8 mouse cellular contexts compared by ENCODE assay signal in the genomic region with DNA sequence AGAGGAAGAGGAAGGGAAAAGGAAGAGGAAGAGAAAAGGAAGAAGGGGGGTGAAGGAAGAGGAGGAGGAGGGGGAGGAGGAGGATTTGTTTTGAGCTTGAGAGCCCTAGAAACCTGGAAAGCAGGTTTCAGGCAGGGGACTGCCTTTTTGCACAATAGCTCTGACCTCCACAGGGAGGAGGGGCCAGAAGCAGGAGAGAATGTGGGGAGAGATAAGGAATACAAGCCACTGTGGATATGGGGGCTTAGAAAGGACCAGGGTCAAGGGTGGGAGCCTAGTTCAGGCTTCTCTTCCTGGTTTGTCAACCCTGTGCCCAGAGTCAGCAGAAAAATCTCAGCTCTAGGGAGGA. TPM values are rescaled to one million over a fixed set of nuclear protein-coding genes. Genes with fewer than 3 reads are reported as not detected.
A peak's percentile ranks its signal among the peaks of the same experiment; 100 is the strongest.
DNase-seq lines count a peak whose midpoint lies in the region; ATAC-seq and TF ChIP-seq lines count a peak whose summit lies in the region.

No protein-coding gene starts in this region.

- DNase-seq in heart, adult 11 months: peak; percentile 91
- DNase-seq in heart, adult 8-10 months (ENCODE audit: low spot score): no peak
- peak; percentile 28 for DNase-seq in hindbrain, embryonic 11.5 days (ENCODE audit: low spot score)
- peak; percentile 86 for DNase-seq in midbrain, embryonic 11.5 days (ENCODE audit: low spot score, missing footprints)
- no peak for DNase-seq in right cerebral cortex, postnatal 10 days (ENCODE audit: low spot score in 2 of 2)
- no peak for DNase-seq in Muller cell, postnatal 12 days (ENCODE audit: inconsistent ontology term)
- no peak for DNase-seq in frontal cortex, adult 2 months (ENCODE audit: extremely low spot score in 1 of 2, low spot score in 1 of 2)

- H3K9ac ChIP-seq in ES-Bruce4 (ENCODE audit: low read depth, poor library complexity, severe bottlenecking): 0 out of 2 replicates have a peak overlapping the region, but pooled peaks have one; percentile 3
- no peak overlapping the region; the same call in 1 of the 2 replicates for H3K9ac ChIP-seq in hindbrain, embryonic 11.5 days (ENCODE audit: low read depth, low read length)
- H3K9ac ChIP-seq in midbrain, embryonic 11.5 days (ENCODE audit: low read length): peak overlapping the region; percentile 17

- no peaks in the 10 kb centered on the region for H3K9me3 ChIP-seq in ES-Bruce4 (replicated peaks; ENCODE audit: control insufficient read depth, insufficient read depth, low read length, poor library complexity, severe bottlenecking)
- no peaks in the 10 kb centered on the region for H3K9me3 ChIP-seq in hindbrain, embryonic 11.5 days (ENCODE audit: control insufficient read depth, low read length)
- H3K9me3 ChIP-seq in midbrain, embryonic 11.5 days (ENCODE audit: control insufficient read depth, low read length): no peaks in the 10 kb centered on the region

- H3K4me3 ChIP-seq in ES-Bruce4 (ENCODE audit: low read depth, low read length): peak overlapping the region; percentile 26
- no peak overlapping the region for H3K4me3 ChIP-seq in hindbrain, embryonic 11.5 days (ENCODE audit: low read depth, low read length)
- H3K4me3 ChIP-seq in midbrain, embryonic 11.5 days (ENCODE audit: low read depth, low read length): no peak overlapping the region

- TF ChIP-seq CTCF in ES-Bruce4 (IDR thresholded peaks at IDR 0.05; ENCODE audit: low read depth, low read length): no peak

- H3K27me3 ChIP-seq in ES-Bruce4 (ENCODE audit: control insufficient read depth, insufficient read depth, low read length, poor library complexity, severe bottlenecking): no peaks in the 10 kb centered on the region
- H3K27me3 ChIP-seq in hindbrain, embryonic 11.5 days (ENCODE audit: control insufficient read depth, insufficient read depth, low read length): no peaks in the 10 kb centered on the region
- no peaks in the 10 kb centered on the region for H3K27me3 ChIP-seq in midbrain, embryonic 11.5 days (ENCODE audit: control insufficient read depth, insufficient read depth, low read length)

- H3K36me3 ChIP-seq in ES-Bruce4 (ENCODE audit: control insufficient read depth, insufficient read depth, low read length, poor library complexity, severe bottlenecking): no peaks in the 10 kb centered on the region
- H3K36me3 ChIP-seq in hindbrain, embryonic 11.5 days (ENCODE audit: control insufficient read depth, insufficient read depth, low read length): no peaks in the 10 kb centered on the region
- H3K36me3 ChIP-seq in midbrain, embryonic 11.5 days (ENCODE audit: control insufficient read depth, insufficient read depth, low read length): no peaks in the 10 kb centered on the region

- H3K4me1 ChIP-seq in ES-Bruce4 (ENCODE audit: control insufficient read depth, insufficient read depth, low read length): peaks cover 12% of the 10 kb centered on the region
- peaks cover 28% of the 10 kb centered on the region for H3K4me1 ChIP-seq in hindbrain, embryonic 11.5 days (replicated peaks; ENCODE audit: control insufficient read depth, insufficient read depth, low read length)
- peaks cover 60% of the 10 kb centered on the region for H3K4me1 ChIP-seq in midbrain, embryonic 11.5 days (ENCODE audit: control insufficient read depth, insufficient read depth, low read length)

- peak overlapping the region; percentile 34 for H3K4me2 ChIP-seq in hindbrain, embryonic 11.5 days (replicated peaks; ENCODE audit: low read depth, low read length)
- peak overlapping the region; percentile 47 for H3K4me2 ChIP-seq in midbrain, embryonic 11.5 days

- peak overlapping the region; percentile 63 for H3K27ac ChIP-seq in ES-Bruce4 (ENCODE audit: insufficient read depth, low read length)
- peak overlapping the region; percentile 75 for H3K27ac ChIP-seq in hindbrain, embryonic 11.5 days (ENCODE audit: low read depth, low read length)
- H3K27ac ChIP-seq in midbrain, embryonic 11.5 days (ENCODE audit: low read depth, low read length): peak overlapping the region; percentile 74

- TF ChIP-seq EP300 in ES-Bruce4 (IDR thresholded peaks at IDR 0.05; ENCODE audit: insufficient read depth, low read depth, low read length): 0 out of 2 replicates have a peak, but pooled peaks have one; percentile 46

- no peak for ATAC-seq in hindbrain, embryonic 11.5 days (ENCODE audit: low FRiP score)
- ATAC-seq in midbrain, embryonic 11.5 days (ENCODE audit: low FRiP score): no peak

- no peak for TF ChIP-seq POLR2A in ES-Bruce4 (IDR thresholded peaks at IDR 0.05; ENCODE audit: insufficient read depth, low read length)

RNA-seq across cellular contexts. Expression of a gene that starts 21.6 kb away (rescaled TPM):
- total RNA-seq in heart, adult 8-10 months (2022): 10 to 100 TPM; 31.5 to 38.8 (median 37.6) TPM
- 14.2 and 16.3 TPM in 2 replicates for polyA plus RNA-seq in ES-Bruce4 (2011; ENCODE audit: insufficient read depth, insufficient read length, low read depth, missing spikeins)
- polyA plus RNA-seq in hindbrain, embryonic 11.5 days (2014; fragmentation: Nextera tagmentation; extraction: Ambion mirVana): 28.4 and 30.6 TPM in 2 replicates
- 28.6 and 31.7 TPM in 2 replicates for polyA plus RNA-seq in midbrain, embryonic 11.5 days (2014; fragmentation: Nextera tagmentation; extraction: Ambion mirVana)
- 58.6 and 60.6 TPM in 2 replicates for polyA plus RNA-seq in frontal cortex, adult 2 months (2012; rRNA removed)

RNA-seq across cellular contexts. Expression of a gene that starts 49.9 kb away (rescaled TPM):
- 10 to 100 TPM; 31.3 to 56.0 (median 43.5) TPM for total RNA-seq in heart, adult 8-10 months (2022)
- polyA plus RNA-seq in ES-Bruce4 (2011; ENCODE audit: insufficient read depth, insufficient read length, low read depth, missing spikeins): 91.4 and 95.8 TPM in 2 replicates
- polyA plus RNA-seq in hindbrain, embryonic 11.5 days (2014; fragmentation: Nextera tagmentation; extraction: Ambion mirVana): 145 and 160 TPM in 2 replicates
- 155 and 160 TPM in 2 replicates for polyA plus RNA-seq in midbrain, embryonic 11.5 days (2014; fragmentation: Nextera tagmentation; extraction: Ambion mirVana)
- 249 and 253 TPM in 2 replicates for polyA plus RNA-seq in frontal cortex, adult 2 months (2012; rRNA removed)

RNA-seq across cellular contexts. Expression of a gene that starts 50.1 kb away (rescaled TPM):
- total RNA-seq in heart, adult 8-10 months (2022): 1 to 10 TPM; 2.2 to 4.9 (median 2.7) TPM
- 6.0 and 7.3 TPM in 2 replicates for polyA plus RNA-seq in ES-Bruce4 (2011; ENCODE audit: insufficient read depth, insufficient read length, low read depth, missing spikeins)
- polyA plus RNA-seq in hindbrain, embryonic 11.5 days (2014; fragmentation: Nextera tagmentation; extraction: Ambion mirVana): 9.3 and 11.1 TPM in 2 replicates
- 12.1 and 12.7 TPM in 2 replicates for polyA plus RNA-seq in midbrain, embryonic 11.5 days (2014; fragmentation: Nextera tagmentation; extraction: Ambion mirVana)
- polyA plus RNA-seq in frontal cortex, adult 2 months (2012; rRNA removed): 6.0 and 7.5 TPM in 2 replicates

Comparison
In these comparisons a context has a peak if more than half of its experiments do, and no peak if none do; other contexts are left out.
1. DNase-seq: peak in heart, adult 11 months (single experiment), hindbrain, embryonic 11.5 days (single experiment) and midbrain, embryonic 11.5 days (single experiment); none in heart, adult 8-10 months (single experiment), right cerebral cortex, postnatal 10 days (0 of 2), Muller cell, postnatal 12 days (single experiment) and frontal cortex, adult 2 months (0 of 2).
2. Peak in every context shown above with its lines, with median percentiles within 50 percentile points of each other: H3K27ac ChIP-seq.